Mouse (Mus musculus) frontal cortex, postnatal 25 days (tissue): Measurements from ENCODE around the gene Mier2.

Experiments
- DNase-seq, 2 experiments: peaks; one replicate each; pipeline ENCODE4 v3.0.0; 2022; ENCODE audit warnings: low spot score in 2 of 2

Gene Mier2

GRCm38 (mm10) chr10:79554330-79555237, at the start of gene Mier2:
Gene Mier2 (minus strand): TSS chr10:79555199.
- DNase-seq: peak; percentile 56 to 74

GRCm38 (mm10) chr10:79597936-79598230, 42.9 kb upstream of the Mier2 start:
- DNase-seq: no peak

GRCm38 (mm10) chr10:79597051-79597935, 42.3 kb upstream of the Mier2 start:
- peak in 1 of 2 experiments; percentile 58 for DNase-seq

DNA sequence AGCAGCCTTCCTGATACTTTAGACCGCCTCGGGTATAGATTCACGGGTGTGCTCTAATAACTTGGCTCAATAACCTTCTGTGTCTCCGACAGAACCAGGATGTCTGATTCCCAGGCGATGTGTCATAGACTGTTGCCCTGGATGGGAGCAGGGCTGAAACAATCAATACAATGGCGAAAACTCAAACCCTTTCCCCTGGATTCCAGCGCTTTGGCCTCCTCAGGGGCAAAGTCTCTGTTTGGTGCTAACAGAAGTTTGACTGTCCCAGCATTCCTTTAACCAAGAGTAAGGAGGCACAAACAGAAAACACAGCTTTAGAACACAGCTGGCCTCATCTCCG, 40.6 kb upstream of the Mier2 start:
- no peak for DNase-seq

DNA sequence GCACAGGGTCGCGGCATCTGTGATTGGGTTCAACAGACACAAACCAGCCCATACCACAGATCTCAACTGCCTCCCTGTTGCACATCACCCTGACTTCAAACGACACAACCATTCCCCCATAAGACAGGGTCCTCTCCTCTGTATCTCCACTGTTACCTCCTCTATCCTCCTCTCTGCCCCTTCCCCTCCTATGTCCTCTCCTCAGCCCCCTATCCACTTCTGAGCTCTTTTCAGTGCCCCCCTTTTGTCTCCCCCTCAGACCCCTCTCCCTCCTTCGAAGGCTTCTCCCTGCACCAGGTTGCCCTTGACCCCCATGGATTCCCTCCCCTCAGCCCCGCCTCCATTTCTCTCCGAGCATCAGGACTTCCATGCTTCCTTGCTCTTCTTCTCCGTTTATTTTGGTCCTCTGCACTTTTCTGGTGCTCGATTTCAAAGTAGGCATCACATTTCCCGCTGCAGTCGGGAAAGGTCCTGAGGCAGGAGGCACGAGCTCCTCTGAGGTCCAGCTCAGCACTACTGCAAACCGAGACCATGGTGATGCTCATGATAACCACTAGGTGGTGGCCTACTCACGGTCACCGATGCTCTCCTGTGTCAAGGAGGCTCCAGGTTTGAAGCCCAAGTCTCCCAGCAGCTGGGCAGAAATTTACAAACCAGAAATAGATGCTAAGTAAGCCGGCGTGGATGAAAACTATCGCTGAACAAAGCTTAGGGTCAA, 40.0 kb upstream of the Mier2 start:
- peak in 1 of 2 experiments; percentile 48 for DNase-seq

- no peak for DNase-seq
Observed at GRCm38 (mm10) chr10:79594111-79594510, 39.1 kb upstream of the Mier2 start.

- DNase-seq: no peak
Observed at GRCm38 (mm10) chr10:79590702-79591101, 35.7 kb upstream of the Mier2 start.

DNA sequence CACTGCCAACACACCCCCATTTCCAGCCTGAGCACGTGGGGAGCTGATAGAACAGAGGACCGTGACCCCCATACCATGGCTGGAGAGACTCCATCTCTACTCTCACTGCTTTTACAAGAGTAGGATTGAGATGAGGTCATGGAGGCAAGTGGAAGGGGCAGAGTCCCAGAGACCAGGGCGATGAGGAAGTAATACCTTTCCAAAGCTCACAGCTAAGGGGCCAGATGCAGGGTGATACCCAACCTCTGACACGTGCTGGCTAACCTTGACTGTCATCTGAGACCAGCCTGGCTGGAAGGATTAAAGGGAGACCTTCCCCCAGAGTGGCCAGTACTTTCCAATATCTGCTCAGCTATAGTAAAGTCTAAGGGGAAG, 32.7 kb upstream of the Mier2 start:
- no peak for DNase-seq

DNA sequence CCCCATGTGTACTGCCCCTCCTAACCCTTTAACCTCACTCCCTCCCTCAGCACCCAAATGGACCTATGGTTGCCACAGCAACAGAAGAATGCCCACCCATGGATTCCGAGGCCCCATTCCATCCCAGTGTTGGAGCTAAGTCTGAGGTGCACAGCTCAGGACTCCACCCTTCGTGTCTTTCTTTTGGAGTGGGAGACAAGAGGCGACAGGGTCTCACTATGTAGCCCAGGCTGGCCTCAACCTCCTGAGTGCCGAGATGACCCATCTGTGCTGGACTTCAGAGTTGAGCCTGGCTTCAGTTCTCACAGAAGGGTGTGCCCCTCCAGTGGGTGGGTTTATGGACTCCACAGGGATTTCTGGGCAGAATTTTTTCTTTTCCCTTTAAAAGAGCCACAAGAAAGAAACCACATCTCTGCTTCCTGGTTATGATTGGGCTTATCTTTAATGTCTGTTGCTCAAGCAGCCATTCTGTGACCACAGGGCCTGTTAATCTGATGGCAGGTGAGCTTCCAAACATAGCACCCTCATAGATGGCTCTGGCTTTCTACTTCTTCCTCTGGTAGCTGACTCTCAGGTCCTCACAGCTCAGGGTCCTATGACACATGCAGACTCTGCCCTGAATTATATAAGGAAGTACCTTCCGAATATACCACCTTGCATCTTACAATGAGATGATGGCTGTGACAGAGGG, 32.2 kb upstream of the Mier2 start, which contains the start of gene Theg:
TSS of gene Theg (minus strand) at position 271 of the 691 bp plus-strand sequence.
- DNase-seq: no peak

DNA sequence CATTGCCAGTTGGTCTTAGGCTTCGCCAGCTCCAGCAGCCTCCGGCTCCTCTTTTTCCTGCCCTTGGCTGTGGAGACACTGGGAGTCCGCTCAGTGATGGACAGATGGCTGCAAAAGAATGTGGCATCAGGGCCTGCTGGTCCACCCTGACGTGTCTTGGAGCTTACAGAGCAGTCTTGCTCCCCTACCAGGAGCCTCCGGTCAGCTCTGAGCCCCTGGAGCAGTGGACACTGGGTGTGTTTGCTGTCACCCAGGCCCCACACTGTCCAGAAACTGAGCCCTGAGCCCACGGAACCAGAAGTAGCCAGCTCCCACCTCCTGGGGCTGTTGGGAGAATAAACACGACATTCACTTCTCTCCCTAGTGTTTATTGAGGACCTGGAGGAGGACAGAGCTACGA, 31.2 kb upstream of the Mier2 start:
- no peak for DNase-seq

- no peak for DNase-seq
Observed at GRCm38 (mm10) chr10:79585723-79586122, 30.7 kb upstream of the Mier2 start.

GRCm38 (mm10) chr10:79585136-79585535, 30.1 kb upstream of the Mier2 start:
- DNase-seq: no peak

DNA sequence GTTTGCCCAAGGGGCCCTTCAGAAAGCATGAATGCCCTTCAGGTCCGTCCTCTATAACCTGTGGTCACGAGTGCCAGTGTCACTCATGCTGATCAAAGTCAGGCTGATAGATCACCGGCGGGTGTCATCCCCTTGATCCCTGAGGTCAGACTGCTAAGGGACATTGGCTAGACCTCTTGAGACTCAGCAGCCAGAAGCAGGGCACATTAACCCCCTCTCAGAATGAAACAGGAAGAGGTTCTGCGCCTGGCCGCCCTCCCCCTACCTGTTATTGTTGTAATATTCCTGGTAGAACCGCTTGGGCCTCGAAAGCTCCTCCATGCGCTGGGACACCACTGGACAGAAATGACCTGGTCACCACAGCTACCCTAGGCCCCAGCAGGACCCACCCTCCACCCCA, 29.4 kb upstream of the Mier2 start:
- DNase-seq: no peak

- DNase-seq: no peak
Observed at GRCm38 (mm10) chr10:79584021-79584420, 29.0 kb upstream of the Mier2 start.

DNA sequence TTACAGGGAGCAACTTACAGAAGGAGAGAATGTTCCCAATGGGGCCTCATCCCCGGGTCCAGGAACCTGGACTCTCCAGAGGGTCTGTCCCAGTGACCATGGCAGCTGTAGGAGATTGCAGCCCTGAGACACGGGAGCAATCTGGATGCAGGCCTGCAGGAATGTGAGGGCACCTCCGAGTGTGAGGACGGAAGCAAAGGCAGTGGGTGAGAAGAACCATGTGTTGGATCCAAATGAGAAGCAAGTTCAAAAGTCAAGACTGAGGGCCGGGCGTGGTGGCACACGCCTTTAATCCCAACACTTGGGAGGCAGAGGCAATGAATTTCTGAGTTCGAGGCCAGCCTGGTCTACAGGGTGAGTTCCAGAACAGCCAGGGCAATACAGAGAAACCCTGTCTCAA, 26.5 kb upstream of the Mier2 start:
- DNase-seq: no peak

- peak in 1 of 2 experiments; percentile 34 for DNase-seq
Observed at GRCm38 (mm10) chr10:79580811-79581210, 25.8 kb upstream of the Mier2 start.

- no peak for DNase-seq
Observed at GRCm38 (mm10) chr10:79580356-79580755, 25.4 kb upstream of the Mier2 start.

- DNase-seq: no peak
Observed at GRCm38 (mm10) chr10:79579781-79580180, 24.8 kb upstream of the Mier2 start.

DNA sequence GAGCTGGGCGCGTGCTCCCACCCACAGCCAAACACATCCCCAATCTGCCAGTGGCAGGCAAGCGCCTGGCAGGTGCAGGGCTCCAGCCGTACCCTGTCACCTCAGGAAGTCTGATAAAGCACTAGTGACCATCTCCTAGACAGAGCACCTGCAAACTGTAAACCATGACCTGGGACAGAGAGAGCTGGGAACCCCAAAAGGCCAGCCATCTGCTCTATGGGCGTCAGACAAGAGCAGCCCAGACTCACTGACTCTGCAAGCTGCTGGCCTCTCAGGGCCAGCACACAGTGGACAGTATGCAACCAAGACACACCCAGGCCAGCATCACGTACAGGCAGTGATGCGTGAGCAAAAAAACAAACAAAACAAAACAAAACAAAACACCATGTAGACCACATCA, 23.9 kb upstream of the Mier2 start:
- DNase-seq: no peak

DNA sequence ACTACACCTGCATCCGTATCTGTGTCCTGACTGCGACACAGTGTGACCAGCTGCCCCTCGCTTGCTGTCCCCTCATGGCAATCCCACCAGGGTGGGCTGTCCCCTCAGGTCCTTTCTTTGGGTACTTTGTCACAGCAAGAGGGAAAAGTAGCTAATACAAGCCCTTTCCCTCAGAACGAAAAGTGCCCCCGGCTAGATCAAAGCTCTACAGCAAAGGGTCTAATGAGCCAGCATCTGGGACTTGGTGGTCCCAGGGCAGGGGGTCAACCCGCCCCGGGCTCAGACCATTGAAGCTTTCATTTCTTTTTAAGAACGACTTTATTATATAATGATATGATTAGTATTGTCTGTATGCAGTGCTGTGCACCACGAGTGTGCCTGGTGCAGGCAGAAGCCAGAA, 23.3 kb upstream of the Mier2 start:
- DNase-seq: no peak

- DNase-seq: no peak
Observed at GRCm38 (mm10) chr10:79577376-79577775, 22.4 kb upstream of the Mier2 start.

GRCm38 (mm10) chr10:79575754-79576153, 20.8 kb upstream of the Mier2 start:
- DNase-seq: no peak
